Mouse (Mus musculus) left cerebral cortex, postnatal 10 days (tissue): ENCODE measurements at regions not wholly inside any gene's neighbourhood (a gene's known extent, or its start where the extent isn't known, plus 50 kb on each side); places are given as distances from the start of the nearest gene placed in this dataset.
"Not testable (repeated sequence)": the region's sequence is repeated elsewhere in the genome, so short reads cannot be mapped to it uniquely, and the experiment has no call there.

Experiments
- DNase-seq, 2 experiments: peaks; one replicate each; pipeline ENCODE4 v3.0.0; 2021 to 2022; ENCODE audit warnings: low spot score in 2 of 2, mixed read lengths in 1 of 2; ENCODE audit errors: extremely low spot score in 1 of 2
- intact Hi-C: fragments of 180-260 bp; cut with DNase I; formaldehyde crosslinking; loops from one replicate; pipeline ENCODE4 v1.15.1; 2025

DNA sequence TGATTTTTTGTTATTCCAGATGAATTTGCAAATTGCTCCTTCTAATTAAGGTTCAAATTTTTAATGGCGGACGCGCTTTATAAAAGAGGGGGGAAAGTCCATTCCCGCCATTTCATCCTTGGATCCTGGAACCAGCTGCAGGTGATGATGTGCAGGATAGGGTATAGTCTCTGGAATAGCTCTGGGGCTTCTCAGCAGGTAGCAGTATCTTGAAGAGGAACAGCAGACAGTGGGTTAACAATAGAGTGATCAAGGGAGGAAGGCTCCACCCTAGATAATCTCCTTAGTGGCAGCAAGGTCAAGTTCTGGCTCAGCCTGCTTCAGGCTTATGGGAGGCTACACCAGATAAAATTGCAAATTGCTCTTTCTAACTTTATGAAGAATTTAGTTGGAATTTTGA is 224.0 kb upstream of the Slc39a10 start:
- intact Hi-C loops, DNase-seq: not testable (repeated sequence)

DNA sequence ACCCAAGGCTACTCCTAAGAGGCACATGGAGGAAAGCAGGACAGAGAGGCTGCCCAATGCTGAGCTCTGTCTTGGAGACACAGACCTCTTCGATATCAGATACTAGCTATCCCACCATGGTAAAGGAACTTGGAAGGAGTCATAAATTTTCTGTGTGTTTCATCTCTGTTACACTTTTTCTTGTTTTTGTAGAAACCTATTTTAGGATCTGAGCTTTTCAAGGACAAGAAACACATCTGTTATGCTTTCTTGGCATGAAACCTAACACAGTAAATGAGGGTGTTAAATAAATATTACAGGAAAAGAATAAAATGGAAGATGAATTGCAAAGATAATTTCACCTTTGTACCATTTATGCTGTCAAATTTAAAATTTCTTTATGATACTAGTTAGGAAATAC is 219.8 kb upstream of the Slc39a10 start:
- intact Hi-C loops = no loop called here

DNA sequence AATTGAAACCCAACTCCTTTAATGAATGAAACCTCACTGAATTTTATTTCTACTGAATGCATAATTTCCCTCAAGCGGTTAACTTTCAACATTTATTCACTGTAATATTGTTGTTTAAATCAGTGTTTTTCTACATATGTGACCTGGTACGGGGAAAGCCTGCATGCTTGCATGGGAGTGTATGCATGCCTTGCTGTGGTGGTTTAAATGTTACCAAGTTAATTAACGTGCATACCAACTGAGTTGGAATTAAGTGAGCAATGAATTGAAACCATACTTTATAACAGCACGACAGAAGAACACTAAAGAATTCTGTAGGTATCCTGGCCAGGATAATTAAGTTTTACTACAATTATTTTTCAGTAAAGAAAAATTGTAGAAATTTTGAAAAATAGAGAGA is 211.4 kb upstream of the Slc39a10 start:
- intact Hi-C loops = no loop called here
- DNase-seq = no peak

More for the DNA sequence above, 219.8 kb upstream of the Slc39a10 start:
- no peak for DNase-seq

DNA sequence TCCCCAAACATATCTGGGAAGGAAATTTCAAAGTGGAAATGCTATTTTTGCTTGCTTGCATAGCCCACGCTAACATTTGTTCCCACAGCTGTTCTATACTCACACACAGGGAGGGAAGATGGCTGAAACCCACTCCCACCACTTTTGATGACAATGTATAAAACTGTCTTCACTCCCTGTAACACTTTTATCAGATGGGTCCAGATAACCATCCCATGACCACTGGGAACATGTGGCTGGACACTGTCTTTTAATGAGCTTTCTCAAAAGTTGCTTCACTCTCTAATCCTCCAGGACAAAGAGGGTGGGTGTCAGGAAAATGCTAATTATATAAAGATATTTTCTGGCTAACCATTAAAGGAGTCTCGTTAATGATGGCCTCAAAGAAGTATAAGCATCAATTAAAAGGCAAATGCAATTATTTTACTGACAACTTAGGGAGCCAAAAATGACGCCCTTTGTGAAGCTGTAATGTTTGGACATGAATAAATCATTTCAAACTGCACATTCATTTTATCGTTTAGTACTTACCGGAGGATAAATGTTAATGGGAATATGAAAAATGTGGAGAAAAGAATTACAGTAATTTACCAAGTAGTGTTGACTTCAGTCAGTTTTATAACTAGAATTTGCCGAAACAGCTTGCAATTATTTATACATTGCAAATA is 210.8 kb upstream of the Slc39a10 start:
- intact Hi-C loops = no loop called here
- peak in 1 of 2 experiments; percentile 26 for DNase-seq

DNA sequence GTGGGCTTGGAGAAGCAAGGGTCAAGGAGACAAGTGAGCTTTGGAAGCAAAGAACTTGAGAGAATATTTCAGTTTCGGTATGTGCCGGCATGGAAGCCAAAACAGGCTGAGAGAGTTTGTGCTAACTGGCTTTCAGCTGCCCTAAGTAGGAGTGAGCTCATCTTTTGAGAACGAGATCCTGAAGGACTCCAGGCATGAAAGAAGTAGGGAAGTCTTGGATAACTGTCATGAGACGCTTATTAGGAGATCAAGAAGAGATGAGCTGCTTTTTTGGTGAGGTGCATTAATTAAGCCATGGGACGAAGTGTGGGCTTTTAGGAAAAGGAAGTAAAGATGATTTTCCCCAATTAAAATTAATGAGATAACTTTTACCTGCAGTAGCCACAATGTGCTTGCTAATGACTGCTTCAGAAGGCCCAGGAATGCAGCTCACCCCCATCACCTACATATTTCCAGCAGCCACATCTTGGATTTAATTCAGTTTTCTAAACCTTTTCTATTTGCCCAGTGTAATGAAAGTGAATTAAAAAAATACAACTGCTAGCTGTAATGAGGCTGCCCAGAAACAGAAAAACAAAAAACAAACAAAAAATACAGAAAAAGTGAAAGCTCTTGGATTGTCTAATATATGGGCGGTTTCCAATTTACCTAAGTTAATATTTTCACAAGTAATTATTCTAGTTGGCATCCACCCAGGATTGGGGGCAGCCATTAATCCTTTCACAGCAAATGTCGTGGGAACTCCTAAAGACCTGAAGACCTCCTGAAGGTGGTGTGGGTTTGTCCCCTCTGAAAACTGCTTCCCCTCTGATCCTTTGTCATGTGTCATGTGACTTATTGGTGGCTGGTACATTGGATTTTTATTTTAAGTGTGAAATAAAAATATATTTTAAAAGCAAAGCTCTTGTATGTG is 204.7 kb upstream of the Slc39a10 start:
- no peak for DNase-seq
- intact Hi-C loops = loop anchor here (10.0 kb wide), 1 partner anchor 243 kb away; no protein-coding TSS in a partner anchor

DNA sequence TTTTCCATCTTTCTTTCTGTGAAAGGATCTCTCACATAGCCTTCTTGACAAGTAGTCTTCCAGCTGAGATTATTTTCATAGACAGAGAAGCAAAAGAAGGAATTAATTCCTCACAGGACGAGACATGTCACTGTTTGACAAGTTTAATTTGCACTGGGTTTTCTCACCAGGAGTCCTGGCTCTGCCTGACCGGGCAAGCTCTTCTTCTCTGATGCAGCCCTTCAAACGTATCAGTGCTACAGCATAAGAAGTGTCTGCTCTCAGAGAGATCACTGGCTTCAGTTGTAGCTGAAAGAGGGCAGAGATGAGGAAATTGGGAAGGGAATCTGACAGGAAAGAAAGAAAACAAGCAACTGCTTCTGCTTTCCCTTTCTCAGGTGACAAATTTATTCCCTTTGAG is 201.8 kb upstream of the Slc39a10 start:
- no peak for DNase-seq
- intact Hi-C loops = loop anchor here (10.0 kb wide), 1 partner anchor 240 kb away; no protein-coding TSS in a partner anchor

DNA sequence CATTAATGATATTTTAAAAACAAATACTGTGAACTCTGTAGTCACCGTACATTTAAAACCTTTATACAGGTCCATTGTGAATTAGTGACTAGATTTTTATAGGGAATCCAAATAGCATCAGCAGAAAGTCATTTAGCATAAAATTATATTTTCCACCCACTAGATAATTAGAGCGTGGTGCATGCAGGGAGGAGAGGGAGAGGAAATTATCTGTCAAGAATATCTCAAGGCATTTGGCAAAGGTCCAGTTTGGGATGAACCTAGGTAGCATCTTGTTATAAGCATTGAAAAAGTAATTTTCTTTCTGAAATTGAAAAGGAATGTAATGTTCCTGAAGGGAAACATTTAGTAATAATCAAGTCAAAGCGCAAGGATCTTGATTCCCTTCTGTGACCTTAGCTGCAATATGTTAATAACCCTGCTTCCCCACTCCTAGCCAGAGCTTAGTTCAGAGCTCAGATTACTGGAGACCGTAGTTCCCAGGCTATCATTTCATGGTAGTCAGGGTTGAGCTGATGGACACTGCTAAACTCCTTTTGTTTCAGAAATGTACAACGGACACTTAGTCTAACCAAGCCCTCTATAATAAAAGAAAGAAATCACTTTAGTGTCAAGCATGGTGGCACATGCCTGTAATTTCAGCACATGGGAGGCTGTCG is 200.8 kb upstream of the Slc39a10 start:
- no peak for DNase-seq
- intact Hi-C loops = loop anchor here (10.0 kb wide), 1 partner anchor 239 kb away; no protein-coding TSS in a partner anchor

DNA sequence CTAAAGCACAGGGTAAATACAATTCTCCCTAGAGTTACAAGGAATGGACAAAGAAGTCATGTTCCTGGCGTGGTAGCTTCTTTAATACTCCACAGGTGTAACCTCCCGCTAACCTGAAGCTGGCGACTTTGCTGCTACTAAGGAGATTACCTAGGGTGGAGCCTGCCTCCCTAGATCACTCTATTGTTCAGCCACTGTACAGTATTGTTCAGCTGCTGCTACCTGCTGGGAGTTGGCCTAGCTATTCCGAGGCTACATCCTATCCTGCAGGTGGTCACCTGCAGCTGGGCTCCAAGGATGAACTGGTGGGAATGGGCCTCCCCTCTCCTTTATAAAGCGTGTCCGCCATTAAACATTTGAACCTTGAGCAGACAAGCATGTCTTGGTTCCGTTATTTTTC is 183.8 kb upstream of the Slc39a10 start:
- no peak for DNase-seq
- intact Hi-C loops = no loop called here

DNA sequence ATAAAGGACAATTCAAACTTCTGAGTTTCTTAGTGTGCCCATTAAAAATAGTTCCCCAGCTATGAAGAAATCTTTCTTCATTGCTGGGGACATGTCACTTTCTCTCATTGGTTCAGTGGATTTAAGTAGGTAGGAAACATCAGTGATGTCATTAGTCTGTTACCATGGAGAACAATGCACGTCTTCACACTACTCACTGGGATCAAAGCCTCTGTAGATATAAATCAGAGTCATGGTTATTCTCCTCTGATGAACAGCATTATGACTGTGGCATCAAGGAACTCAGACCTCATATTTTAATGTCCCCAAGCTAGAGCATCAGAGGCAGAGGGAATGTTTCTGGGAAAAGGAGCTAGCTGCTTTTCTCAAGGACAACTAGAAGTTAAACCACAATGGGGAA is 165.5 kb upstream of the Slc39a10 start:
- no peak for DNase-seq
- intact Hi-C loops = no loop called here

DNA sequence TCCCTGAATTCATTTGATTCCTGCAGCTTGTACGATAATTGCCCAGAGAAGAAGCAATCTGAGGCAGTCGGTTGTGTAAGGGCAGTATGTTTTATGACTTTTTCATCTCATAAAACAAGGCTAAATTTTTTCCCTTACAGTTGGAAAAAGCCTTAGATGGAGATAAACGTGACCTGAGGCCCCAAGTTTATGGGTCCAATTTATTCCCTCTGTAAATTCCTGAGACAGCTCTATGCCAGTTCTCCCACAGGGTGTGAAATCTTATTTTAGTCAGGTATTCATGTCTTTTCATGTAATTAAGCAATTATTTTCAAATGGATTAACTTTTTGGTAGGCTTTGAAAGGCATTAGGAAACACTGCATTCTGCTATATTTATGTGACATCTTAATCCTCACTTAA is 164.7 kb upstream of the Slc39a10 start:
- intact Hi-C loops = no loop called here
- no peak for DNase-seq

DNA sequence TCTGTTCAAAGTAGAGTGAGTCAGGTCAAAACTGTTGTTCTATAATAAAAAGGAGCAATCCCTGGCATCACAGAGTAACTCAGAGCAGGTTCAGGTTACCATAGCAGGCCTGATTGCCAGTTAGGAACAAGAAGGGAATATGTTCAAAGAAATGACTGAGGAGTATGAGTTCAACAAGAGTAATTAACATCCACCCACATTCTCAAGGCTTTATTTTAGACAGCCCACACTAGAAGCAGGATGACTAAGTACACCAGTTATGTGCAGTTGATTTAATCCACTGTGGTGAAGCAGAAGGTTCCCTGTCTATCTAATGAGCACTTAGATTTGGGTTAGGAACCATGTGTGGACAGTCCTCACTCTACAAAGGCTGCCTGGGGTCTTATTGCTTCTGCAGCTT is 158.5 kb upstream of the Slc39a10 start:
- intact Hi-C loops = no loop called here

DNA sequence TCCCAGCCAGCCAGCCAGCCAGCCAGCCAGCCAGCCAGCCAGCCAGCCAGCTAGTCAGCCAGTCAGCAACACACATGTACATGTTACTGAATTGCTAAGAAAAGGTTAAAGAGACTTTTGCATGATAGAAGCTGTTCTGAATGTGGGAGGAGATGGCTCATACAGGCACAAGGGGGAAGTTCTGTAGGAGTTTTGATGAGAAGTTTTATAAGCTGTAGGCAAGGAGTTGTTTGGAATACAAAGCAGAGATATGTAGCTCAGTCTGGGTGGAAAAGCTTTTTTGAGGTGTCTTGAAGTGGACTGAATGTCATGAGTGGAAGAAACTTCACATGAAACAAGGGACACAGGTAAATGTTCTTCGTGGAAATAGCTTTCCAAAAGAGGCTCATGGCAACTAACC is 157.8 kb upstream of the Slc39a10 start:
- intact Hi-C loops = no loop called here

More for the DNA sequence above, 158.5 kb upstream of the Slc39a10 start:
- no peak for DNase-seq

DNA sequence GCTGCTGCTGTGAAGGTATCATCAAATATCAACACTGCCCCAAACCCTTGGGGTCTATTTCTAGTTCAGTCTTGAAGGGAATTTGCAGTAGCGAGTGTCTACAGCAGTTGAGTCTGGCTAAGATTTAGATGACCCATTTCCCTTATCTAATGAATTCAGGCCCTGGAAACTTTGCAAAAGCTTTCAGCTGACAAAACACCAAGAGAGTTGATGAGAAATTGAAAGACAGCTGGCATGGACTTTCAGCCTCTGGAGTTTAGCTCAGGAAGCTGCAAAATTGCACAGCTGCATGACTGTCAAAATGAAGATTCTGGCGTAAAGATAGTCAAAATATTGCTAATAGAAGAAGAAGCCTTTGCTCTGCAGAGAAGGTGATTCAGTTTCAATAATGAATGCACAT is 144.9 kb upstream of the Slc39a10 start:
- intact Hi-C loops = no loop called here

More for the DNA sequence above, 157.8 kb upstream of the Slc39a10 start:
- DNase-seq = no peak

DNA sequence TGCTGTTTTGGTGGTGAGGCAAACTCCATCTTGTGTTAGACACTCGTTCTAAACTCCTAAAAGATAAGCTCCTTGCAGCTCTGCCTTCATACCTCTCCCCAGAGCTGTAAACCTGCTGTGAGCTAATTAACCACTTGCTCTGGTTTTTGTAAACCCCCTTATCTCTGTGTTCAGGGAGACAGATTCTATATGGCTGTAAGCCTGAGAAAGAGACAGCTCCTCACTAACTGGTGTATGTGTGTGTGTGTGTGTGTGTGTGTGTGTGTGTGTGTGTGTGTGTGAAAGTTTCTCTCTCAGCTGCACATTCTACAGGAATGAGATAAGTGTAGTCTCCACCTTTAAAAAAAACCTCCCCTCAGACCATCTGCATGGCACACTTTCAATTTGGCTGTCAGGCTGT is 126.7 kb upstream of the Slc39a10 start:
- intact Hi-C loops = no loop called here
- no peak for DNase-seq

More for the DNA sequence above, 144.9 kb upstream of the Slc39a10 start:
- DNase-seq = no peak

DNA sequence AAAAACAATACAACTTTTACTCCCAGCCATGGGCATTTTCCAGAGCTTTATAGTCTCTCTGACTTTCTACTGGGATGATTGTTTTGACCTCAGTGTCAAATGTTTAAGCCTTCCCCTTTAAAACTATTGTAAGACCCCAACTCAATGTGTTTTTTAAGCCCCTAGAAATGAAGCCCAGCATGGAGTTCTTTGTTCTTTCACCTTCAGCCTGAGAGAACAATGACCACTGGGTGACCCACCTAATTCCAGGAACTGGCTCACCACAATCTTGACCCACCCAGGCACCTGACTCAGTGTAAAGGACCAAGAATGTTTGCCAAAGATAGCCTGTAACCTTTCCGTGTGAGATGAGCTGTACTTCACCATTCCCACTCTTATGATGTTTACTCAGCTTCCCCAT is 121.9 kb upstream of the Slc39a10 start:
- intact Hi-C loops = no loop called here
- DNase-seq = no peak

DNA sequence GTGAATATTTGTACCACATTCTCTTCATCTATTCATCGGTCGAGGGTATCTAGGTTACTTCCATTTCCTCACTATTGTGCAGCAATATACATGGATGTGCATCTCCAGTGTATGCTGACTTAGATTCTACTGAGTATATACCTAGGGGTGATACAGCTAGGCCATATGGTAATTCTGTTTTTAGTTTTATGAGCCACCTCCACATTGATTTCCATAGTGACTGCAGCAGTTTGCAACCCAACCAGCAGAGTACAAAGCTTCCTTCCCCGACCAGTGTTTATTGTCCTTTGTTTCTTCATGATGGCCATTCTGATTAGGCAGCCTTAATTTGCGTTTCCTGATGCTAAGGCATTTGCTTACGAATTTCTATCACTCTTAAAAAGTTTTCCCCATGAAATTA is 111.1 kb upstream of the Slc39a10 start:
- no peak for DNase-seq
- intact Hi-C loops = no loop called here

DNA sequence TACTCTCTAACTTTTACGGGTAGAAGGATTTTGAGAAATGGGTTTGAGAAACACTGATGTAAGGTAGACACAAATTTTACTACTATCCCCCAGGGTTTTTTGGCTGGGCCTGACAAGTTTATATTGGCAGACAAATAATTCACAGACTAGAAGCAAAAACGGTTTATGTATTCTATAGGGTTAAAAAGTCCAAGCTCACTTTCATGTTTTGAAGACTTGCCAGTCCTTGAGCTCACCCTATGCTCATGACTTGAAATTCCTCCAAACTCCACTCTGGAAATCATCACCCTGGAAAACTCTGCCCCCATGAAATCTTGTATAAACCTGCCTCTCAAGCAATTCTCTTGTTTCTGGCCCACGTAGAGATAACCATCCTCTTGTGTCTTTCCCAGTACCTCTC is 106.7 kb upstream of the Slc39a10 start:
- no peak for DNase-seq
- intact Hi-C loops = no loop called here

DNA sequence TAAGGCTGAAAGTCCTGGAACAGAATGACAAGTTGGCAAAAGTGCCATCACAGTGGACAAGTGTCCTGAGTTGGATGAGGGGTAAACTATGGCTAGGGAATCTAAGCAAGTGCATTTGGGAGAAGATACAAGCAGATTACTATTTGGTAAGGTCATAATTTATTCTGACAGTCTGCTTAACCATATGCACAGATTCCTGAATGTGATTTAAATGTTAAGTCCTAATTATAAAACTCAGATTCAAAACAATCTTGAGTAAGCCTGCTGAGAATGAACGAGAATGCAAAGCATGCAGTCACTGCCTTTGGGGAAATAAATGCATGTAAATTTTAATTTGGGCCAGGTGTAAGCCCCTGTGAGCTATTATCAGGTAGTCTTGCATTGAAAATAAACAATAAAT is 93.3 kb upstream of the Slc39a10 start:
- no peak for DNase-seq
- intact Hi-C loops = no loop called here

DNA sequence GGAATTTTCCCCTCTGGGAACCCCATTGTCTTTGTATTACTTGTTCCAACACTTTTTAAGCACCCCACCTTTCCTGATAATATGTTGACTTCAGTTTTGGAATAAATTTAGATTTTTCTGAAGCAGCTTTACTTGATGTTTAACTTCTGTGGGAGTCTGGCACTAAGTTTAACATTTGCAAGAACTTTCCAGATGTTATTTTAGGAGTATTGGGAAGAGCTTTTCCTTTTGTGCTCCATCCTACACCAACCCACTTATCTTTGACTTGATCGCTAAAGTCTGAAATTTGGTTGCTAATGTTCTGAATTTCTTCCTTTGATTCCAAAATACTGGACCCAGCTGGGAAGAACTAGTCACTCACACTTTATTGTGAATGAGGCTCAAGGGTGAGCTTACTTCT is 90.4 kb upstream of the Slc39a10 start:
- intact Hi-C loops = no loop called here
- no peak for DNase-seq

DNA sequence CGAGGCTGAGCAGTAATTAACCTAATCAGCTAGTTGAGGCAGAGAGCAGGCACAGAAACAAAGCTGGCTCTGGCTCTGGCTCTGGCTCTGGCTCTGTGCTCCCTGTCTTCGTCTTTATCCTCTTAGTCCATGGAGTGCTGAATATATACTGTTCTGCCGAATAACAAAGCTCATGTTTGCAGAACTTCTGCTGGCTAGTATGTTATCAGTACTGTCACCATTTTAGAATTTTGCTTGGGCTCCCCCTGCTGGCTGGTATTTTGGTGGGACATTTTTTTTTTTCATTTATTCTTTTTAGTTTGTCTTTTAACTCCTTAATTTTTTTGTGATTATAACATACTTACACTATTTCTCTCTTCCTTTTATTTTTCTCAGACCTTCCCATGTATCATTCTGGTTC is 77.8 kb upstream of the Slc39a10 start:
- DNase-seq = peak in 1 of 2 experiments; percentile 46
- intact Hi-C loops = no loop called here
